Mouse (Mus musculus) heart, postnatal 0 days (tissue): ENCODE results near the gene Crb1.

ENCODE experiments used
- CTCF ChIP-seq: IDR thresholded peaks from 2 replicates; pipeline ENCODE4 v1.5.1; 2016; ENCODE audit warnings: antibody characterized with exemption, control low read depth, low read depth
- EP300 ChIP-seq: IDR thresholded peaks from 2 replicates; pipeline ENCODE4 v1.6.1; 2016; ENCODE audit warnings: antibody characterized with exemption, low read depth

DNA sequence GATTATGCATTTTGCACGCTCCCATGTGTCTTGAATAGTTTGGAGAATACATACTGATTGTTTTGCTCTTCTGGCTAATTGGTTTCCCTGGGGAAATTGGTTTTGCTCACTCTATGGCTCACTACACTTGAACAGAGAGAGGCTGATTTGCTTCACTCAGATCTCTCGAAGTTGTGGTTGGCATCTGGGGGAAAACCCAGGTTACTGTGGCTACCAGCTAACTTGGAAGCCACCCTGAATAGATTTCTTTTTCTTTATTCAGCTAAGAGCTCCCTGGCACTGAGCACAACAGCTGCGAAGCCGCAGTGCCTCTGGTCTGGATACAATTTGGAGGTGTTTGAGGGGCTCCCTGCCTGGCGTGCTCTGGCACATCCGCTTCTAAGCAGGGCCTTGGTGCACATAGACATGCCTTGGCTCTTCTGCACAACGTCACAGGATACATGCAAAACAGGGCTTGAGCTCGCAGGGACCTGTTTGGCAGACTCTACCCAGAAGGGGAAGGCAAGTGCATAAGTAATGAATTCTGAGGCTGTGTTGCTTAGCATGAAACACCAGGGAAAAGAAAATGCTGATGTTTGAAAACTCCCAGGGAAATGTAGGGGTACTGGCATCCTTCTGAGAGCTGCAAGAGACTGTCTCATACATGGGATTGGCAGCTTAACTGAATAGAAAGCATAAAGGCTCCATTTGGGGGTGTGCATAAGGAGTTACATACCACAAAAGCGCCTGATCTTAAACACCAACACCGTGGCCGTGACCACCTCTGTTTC lies 30.1 kb downstream of the Crb1 start:
- TF ChIP-seq CTCF (no peak), EP300 (no peak)
